Mouse (Mus musculus) intestine, embryonic 14.5 days (tissue): ENCODE measurements around the gene Gm20916. TPM values are rescaled to one million over a fixed set of nuclear protein-coding genes. Genes with fewer than 3 reads are reported as not detected.
"Not testable (repeated sequence)": the region's sequence is repeated elsewhere in the genome, so short reads cannot be mapped to it uniquely, and the experiment has no call there.

Experiments
- ATAC-seq: fragments of 200-750 bp; cut with Nextera tagmentation; replicated peaks from 2 replicates; pipeline ENCODE4 v1.8.0; 2017; ENCODE audit warnings: low read depth, moderate number of reproducible peaks, moderate TSS enrichment, moderate library complexity; ENCODE audit not compliant: low FRiP score, low TSS enrichment
- DNase-seq: peaks from one replicate; pipeline ENCODE4 v3.0.0-alpha.2; 2018; ENCODE audit warnings: low spot score
- H3K27ac ChIP-seq: fragments of 300-500 bp; sonication (generic); 2 replicates; pipeline ENCODE4 v1.5.1; 2014; ENCODE audit warnings: low read depth, mild to moderate bottlenecking, control low read depth
- H3K27me3 ChIP-seq: fragments of 300-500 bp; sonication (generic); replicated peaks from 2 replicates; pipeline ENCODE4 v1.6.1; 2014; ENCODE audit warnings: low read length, control low read depth; ENCODE audit not compliant: control insufficient read depth, insufficient read depth
- H3K36me3 ChIP-seq: fragments of 300-500 bp; sonication (generic); 2 replicates; pipeline ENCODE4 v1.6.1; 2014; ENCODE audit warnings: low read length, control low read depth; ENCODE audit not compliant: control insufficient read depth, insufficient read depth
- H3K4me1 ChIP-seq: fragments of 300-500 bp; sonication (generic); replicated peaks from 2 replicates; pipeline ENCODE4 v1.6.1; 2014; ENCODE audit warnings: low read length, control low read depth, mixed read lengths; ENCODE audit not compliant: control insufficient read depth, insufficient read depth
- H3K4me2 ChIP-seq: fragments of 300-500 bp; sonication (generic); 2 replicates; pipeline ENCODE4 v1.6.1; 2014; ENCODE audit warnings: low read length
- H3K4me3 ChIP-seq: fragments of 300-500 bp; sonication (generic); 2 replicates; pipeline ENCODE4 v1.5.1; 2014; ENCODE audit warnings: low read depth, low read length, control low read depth, mixed read lengths
- H3K9ac ChIP-seq: fragments of 300-500 bp; sonication (generic); 2 replicates; pipeline ENCODE4 v1.6.1; 2014; ENCODE audit warnings: mild to moderate bottlenecking, low read length
- H3K9me3 ChIP-seq: fragments of 300-500 bp; sonication (generic); 2 replicates; pipeline ENCODE4 v1.6.1; 2016; ENCODE audit warnings: low read length, control low read depth; ENCODE audit not compliant: control insufficient read depth
- WGBS: fragments of 180-500 bp; shearing (Covaris S2); extraction: QIAGEN DNeasy Blood & Tissue Kit; methylation state at CpG from one replicate; pipeline ENCODE4 v1.1.7; 2014; 5-methylcytosine and 5-hydroxymethylcytosine counted together
- polyA plus RNA-seq: library from polyadenylated mRNA; unstranded; fragments of >200 nt; fragmentation: Nextera tagmentation; extraction: Ambion mirVana; gene quantifications from 2 replicates; pipeline ENCODE4 v1.2.1, GENCODE M21; 2014

Gene Gm20916
- not detected in 2 replicates for polyA plus RNA-seq

DNA sequence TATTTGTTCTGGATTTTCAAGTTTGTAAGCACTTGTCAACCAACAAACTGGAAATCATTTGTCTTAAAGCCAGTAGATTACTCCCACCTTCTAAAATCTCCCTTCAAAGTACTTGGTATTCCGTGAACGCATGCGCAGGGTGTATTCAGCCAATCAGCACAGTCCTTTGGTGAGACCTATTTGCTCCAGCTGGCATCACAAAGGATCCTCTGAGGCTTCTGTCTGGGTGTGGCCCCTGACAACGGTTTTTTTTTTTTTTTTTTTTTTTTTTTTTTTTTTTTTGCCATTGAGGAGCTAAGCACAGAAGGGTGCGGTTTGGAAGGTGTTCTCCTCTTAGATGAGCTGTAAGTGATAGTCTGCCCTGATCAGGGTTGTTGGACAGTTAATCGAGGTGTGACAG is at the start of gene Gm20916:
Gene Gm20916 (plus strand): TSS at position 301 of the 400 bp plus-strand sequence.
- not testable (repeated sequence) for H3K4me2 ChIP-seq, DNase-seq, H3K9me3 ChIP-seq, H3K27ac ChIP-seq, ATAC-seq, H3K9ac ChIP-seq, H3K27me3 ChIP-seq, H3K4me3 ChIP-seq, H3K4me1 ChIP-seq, H3K36me3 ChIP-seq
- no CpG with 5 or more reads among the region's 6 CpGs for WGBS

Other genes starting within 250 kb of the Gm20916 start
- gene Gm20917, start 168.4 kb upstream of the Gm20916 start, polyA plus RNA-seq = not detected in 2 replicates